Mouse (Mus musculus): ENCODE data around the gene Lama5. TPM values are rescaled to one million over a fixed set of nuclear protein-coding genes. Genes with fewer than 3 reads are reported as not detected.

Lama5 gene
- polyA plus RNA-seq, 1 experiment from 2014 or later = 85.3 TPM

- Histone ChIP-seq H3K36me3 (ENCODE audit: insufficient read depth, low read length) (peaks cover 42% of the 10 kb centered on the region), H3K9me3 (ENCODE audit: low read length) (no peaks in the 10 kb centered on the region), H3K4me2 (replicated peaks; ENCODE audit: low read depth, low read length) (no peak overlapping the region), H3K4me3 (ENCODE audit: low read depth, low read length) (no peak overlapping the region), H3K27ac (ENCODE audit: low read length) (no peak overlapping the region), H3K27me3 (replicated peaks; ENCODE audit: insufficient read depth, low read length) (no peaks in the 10 kb centered on the region), H3K4me1 (ENCODE audit: insufficient read depth, low read depth, low read length) (no peaks in the 10 kb centered on the region), H3K9ac (replicated peaks; ENCODE audit: low read depth) (no peak overlapping the region)
- DNase-seq (ENCODE audit: low spot score) (no peak), ATAC-seq (peak; percentile 6; the same call in 1 of the 2 replicates)
- 77% methylated on average over 14 of the region's 14 CpGs for WGBS
- TF ChIP-seq EP300 (IDR thresholded peaks at IDR 0.05) (no peak), CTCF (IDR thresholded peaks at IDR 0.05) (no peak)
Observed at GRCm38 (mm10) chr2:180202263-180202662, 23.4 kb downstream of the Lama5 start.

- no peaks in the 10 kb centered on the region for H3K27me3 ChIP-seq (replicated peaks; ENCODE audit: insufficient read depth, low read length)
Observed at GRCm38 (mm10) chr2:180201303-180201702, 24.4 kb downstream of the Lama5 start.

GRCm38 (mm10) chr2:180200681-180201080, 25.0 kb downstream of the Lama5 start:
- Histone ChIP-seq H3K9me3 (ENCODE audit: low read length) (no peaks in the 10 kb centered on the region), H3K4me1 (ENCODE audit: insufficient read depth, low read depth, low read length) (no peaks in the 10 kb centered on the region), H3K4me3 (ENCODE audit: low read depth, low read length) (no peak overlapping the region), H3K4me2 (replicated peaks; ENCODE audit: low read depth, low read length) (no peak overlapping the region), H3K27me3 (replicated peaks; ENCODE audit: insufficient read depth, low read length) (no peaks in the 10 kb centered on the region), H3K9ac (replicated peaks; ENCODE audit: low read depth) (no peak overlapping the region), H3K27ac (ENCODE audit: low read length) (no peak overlapping the region), H3K36me3 (ENCODE audit: insufficient read depth, low read length) (peaks cover 40% of the 10 kb centered on the region)
- ATAC-seq (peak; percentile 16), DNase-seq (ENCODE audit: low spot score) (peak; percentile 64)
- 50% methylated on average over 11 of the region's 11 CpGs for WGBS
- TF ChIP-seq EP300 (IDR thresholded peaks at IDR 0.05) = peak; percentile 57
- no peak for TF ChIP-seq CTCF (IDR thresholded peaks at IDR 0.05)

More at GRCm38 (mm10) chr2:180201303-180201702, 24.4 kb downstream of the Lama5 start:
- no peaks in the 10 kb centered on the region for H3K4me1 ChIP-seq (ENCODE audit: insufficient read depth, low read depth, low read length)
- no peak for ATAC-seq
- no peak overlapping the region for H3K9ac ChIP-seq (replicated peaks; ENCODE audit: low read depth)
- no peak overlapping the region for H3K27ac ChIP-seq (ENCODE audit: low read length)
- no peak overlapping the region for H3K4me2 ChIP-seq (replicated peaks; ENCODE audit: low read depth, low read length)
- TF ChIP-seq CTCF (IDR thresholded peaks at IDR 0.05) (no peak), EP300 (IDR thresholded peaks at IDR 0.05) (no peak)
- DNase-seq (ENCODE audit: low spot score) = no peak
- 61% methylated on average over 9 of the region's 9 CpGs for WGBS
- no peaks in the 10 kb centered on the region for H3K9me3 ChIP-seq (ENCODE audit: low read length)
- no peak overlapping the region for H3K4me3 ChIP-seq (ENCODE audit: low read depth, low read length)
- peaks cover 35% of the 10 kb centered on the region for H3K36me3 ChIP-seq (ENCODE audit: insufficient read depth, low read length)

GRCm38 (mm10) chr2:180198782-180199181, 26.9 kb downstream of the Lama5 start:
- no peak overlapping the region for H3K4me3 ChIP-seq (ENCODE audit: low read depth, low read length)
- H3K9me3 ChIP-seq (ENCODE audit: low read length) = no peaks in the 10 kb centered on the region
- no peak overlapping the region for H3K4me2 ChIP-seq (replicated peaks; ENCODE audit: low read depth, low read length)
- peaks cover 57% of the 10 kb centered on the region for H3K36me3 ChIP-seq (ENCODE audit: insufficient read depth, low read length)
- no peak overlapping the region for H3K27ac ChIP-seq (ENCODE audit: low read length)
- H3K4me1 ChIP-seq (ENCODE audit: insufficient read depth, low read depth, low read length) = no peaks in the 10 kb centered on the region
- H3K9ac ChIP-seq (replicated peaks; ENCODE audit: low read depth) = no peak overlapping the region
- 93% methylated on average over 10 of the region's 10 CpGs for WGBS
- TF ChIP-seq CTCF (IDR thresholded peaks at IDR 0.05) = no peak
- DNase-seq (ENCODE audit: low spot score) = no peak
- H3K27me3 ChIP-seq (replicated peaks; ENCODE audit: insufficient read depth, low read length) = no peaks in the 10 kb centered on the region
- no peak for ATAC-seq

GRCm38 (mm10) chr2:180197323-180198037, 28.2 kb downstream of the Lama5 start:
- ATAC-seq (no peak), DNase-seq (ENCODE audit: low spot score) (no peak)
- Histone ChIP-seq H3K27ac (ENCODE audit: low read length) (no peak overlapping the region), H3K4me2 (replicated peaks; ENCODE audit: low read depth, low read length) (no peak overlapping the region), H3K9me3 (ENCODE audit: low read length) (no peaks in the 10 kb centered on the region), H3K9ac (replicated peaks; ENCODE audit: low read depth) (no peak overlapping the region), H3K4me1 (ENCODE audit: insufficient read depth, low read depth, low read length) (no peaks in the 10 kb centered on the region), H3K36me3 (ENCODE audit: insufficient read depth, low read length) (peaks cover 68% of the 10 kb centered on the region), H3K4me3 (ENCODE audit: low read depth, low read length) (no peak overlapping the region), H3K27me3 (replicated peaks; ENCODE audit: insufficient read depth, low read length) (no peaks in the 10 kb centered on the region)
- TF ChIP-seq CTCF (IDR thresholded peaks at IDR 0.05) = no peak
- no peak for TF ChIP-seq EP300 (IDR thresholded peaks at IDR 0.05)
- WGBS = 82% methylated on average over 10 of the region's 10 CpGs

GRCm38 (mm10) chr2:180196610-180197322, 28.9 kb downstream of the Lama5 start:
- Histone ChIP-seq H3K9me3 (ENCODE audit: low read length) (no peaks in the 10 kb centered on the region), H3K4me1 (ENCODE audit: insufficient read depth, low read depth, low read length) (no peaks in the 10 kb centered on the region), H3K4me2 (replicated peaks; ENCODE audit: low read depth, low read length) (no peak overlapping the region), H3K36me3 (ENCODE audit: insufficient read depth, low read length) (peaks cover 67% of the 10 kb centered on the region), H3K27me3 (replicated peaks; ENCODE audit: insufficient read depth, low read length) (no peaks in the 10 kb centered on the region), H3K27ac (ENCODE audit: low read length) (no peak overlapping the region), H3K4me3 (ENCODE audit: low read depth, low read length) (no peak overlapping the region), H3K9ac (replicated peaks; ENCODE audit: low read depth) (no peak overlapping the region)
- DNase-seq (ENCODE audit: low spot score) (peak; percentile 27), ATAC-seq (peak; percentile 9; the same call in 1 of the 2 replicates)
- WGBS = 63% methylated on average over 4 of the region's 12 CpGs
- TF ChIP-seq EP300 (IDR thresholded peaks at IDR 0.05) (no peak), CTCF (IDR thresholded peaks at IDR 0.05) (no peak)
